Mouse (Mus musculus): ENCODE results near the gene Cpne4. TPM values are rescaled to one million over a fixed set of nuclear protein-coding genes. Genes with fewer than 3 reads are reported as not detected.

Gene Cpne4
- polyA plus RNA-seq, 1 experiment from 2014 or later = 17.9 TPM

GRCm38 (mm10) chr9:104874157-104874556 is 327.1 kb downstream of the Cpne4 start:
- ATAC-seq (ENCODE audit: low read depth) = no peak
- H3K27ac ChIP-seq (ENCODE audit: low read depth, low read length) = no peak overlapping the region
- no peak overlapping the region for H3K4me2 ChIP-seq (ENCODE audit: low read depth, low read length)
- H3K27me3 ChIP-seq (ENCODE audit: control insufficient read depth, insufficient read depth, low read length) = no peaks in the 10 kb centered on the region
- no peaks in the 10 kb centered on the region for H3K36me3 ChIP-seq (ENCODE audit: control insufficient read depth, insufficient read depth, low read length)
- WGBS = 81% methylated on average over 3 of the region's 3 CpGs
- no peak overlapping the region for H3K4me3 ChIP-seq (ENCODE audit: low read depth, low read length)
- H3K4me1 ChIP-seq (ENCODE audit: control insufficient read depth, insufficient read depth, low read length) = no peaks in the 10 kb centered on the region
- no peaks in the 10 kb centered on the region for H3K9me3 ChIP-seq (ENCODE audit: control insufficient read depth, low read length)
- no peak overlapping the region for H3K9ac ChIP-seq (replicated peaks; ENCODE audit: low read depth, low read length)

DNA sequence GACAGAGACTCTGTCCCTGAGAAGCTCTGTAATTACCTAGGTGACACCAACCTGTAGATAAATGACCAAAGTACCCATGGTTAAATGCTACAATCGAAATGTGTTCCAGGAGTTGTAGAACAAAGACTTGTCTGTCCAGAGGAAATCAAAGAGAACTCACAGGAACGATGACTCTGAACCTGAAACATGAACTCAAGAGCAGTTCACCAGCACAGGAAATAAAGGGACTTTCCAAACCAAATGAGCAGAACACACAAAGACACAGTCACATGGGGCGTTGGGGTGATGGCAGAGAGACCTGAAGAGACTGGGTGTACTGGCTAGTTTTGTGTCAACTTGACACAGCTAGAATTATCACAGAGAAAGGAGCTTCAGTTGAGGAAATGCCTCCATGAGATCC is 329.9 kb downstream of the Cpne4 start:
- H3K4me1 ChIP-seq (ENCODE audit: control insufficient read depth, insufficient read depth, low read length) = no peaks in the 10 kb centered on the region
- no peak overlapping the region for H3K27ac ChIP-seq (ENCODE audit: low read depth, low read length)
- H3K9me3 ChIP-seq (ENCODE audit: control insufficient read depth, low read length) = no peaks in the 10 kb centered on the region
- no peak overlapping the region for H3K4me2 ChIP-seq (ENCODE audit: low read depth, low read length)
- no peak for ATAC-seq (ENCODE audit: low read depth)
- 75% methylated on average over 3 of the region's 3 CpGs for WGBS
- no peaks in the 10 kb centered on the region for H3K27me3 ChIP-seq (ENCODE audit: control insufficient read depth, insufficient read depth, low read length)
- no peak overlapping the region for H3K9ac ChIP-seq (replicated peaks; ENCODE audit: low read depth, low read length)
- H3K4me3 ChIP-seq (ENCODE audit: low read depth, low read length) = no peak overlapping the region
- no peaks in the 10 kb centered on the region for H3K36me3 ChIP-seq (ENCODE audit: control insufficient read depth, insufficient read depth, low read length)

DNA sequence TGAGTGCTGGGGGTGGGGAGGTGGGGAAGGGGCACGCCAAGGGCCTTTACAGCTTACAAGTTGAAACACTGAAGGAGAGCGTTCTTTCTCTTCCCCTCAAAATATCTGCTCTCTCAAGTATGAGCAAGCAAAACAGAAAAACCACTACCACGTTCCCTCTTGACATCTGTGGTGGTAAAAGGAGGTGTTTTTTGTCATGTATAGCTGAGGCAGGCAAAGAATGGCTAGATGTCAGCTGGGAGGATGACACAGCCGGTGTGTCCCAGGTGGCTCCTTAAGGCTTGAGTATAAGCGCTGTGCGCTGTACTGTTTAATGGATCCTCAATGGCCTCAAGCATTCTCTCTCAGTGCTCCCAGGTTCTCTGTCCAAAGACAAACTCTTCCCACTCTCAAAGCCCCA is 331.5 kb downstream of the Cpne4 start:
- no peaks in the 10 kb centered on the region for H3K27me3 ChIP-seq (ENCODE audit: control insufficient read depth, insufficient read depth, low read length)
- no peaks in the 10 kb centered on the region for H3K4me1 ChIP-seq (ENCODE audit: control insufficient read depth, insufficient read depth, low read length)
- no peak overlapping the region for H3K27ac ChIP-seq (ENCODE audit: low read depth, low read length)
- ATAC-seq (ENCODE audit: low read depth) = no peak
- H3K9me3 ChIP-seq (ENCODE audit: control insufficient read depth, low read length) = no peaks in the 10 kb centered on the region
- no peak overlapping the region for H3K9ac ChIP-seq (replicated peaks; ENCODE audit: low read depth, low read length)
- WGBS = 79% methylated on average over 6 of the region's 6 CpGs
- no peak overlapping the region for H3K4me3 ChIP-seq (ENCODE audit: low read depth, low read length)
- H3K36me3 ChIP-seq (ENCODE audit: control insufficient read depth, insufficient read depth, low read length) = no peaks in the 10 kb centered on the region
- H3K4me2 ChIP-seq (ENCODE audit: low read depth, low read length) = no peak overlapping the region

GRCm38 (mm10) chr9:104890517-104890916 is 343.4 kb downstream of the Cpne4 start:
- Histone ChIP-seq H3K9ac (replicated peaks; ENCODE audit: low read depth, low read length) (no peak overlapping the region), H3K4me2 (ENCODE audit: low read depth, low read length) (no peak overlapping the region), H3K9me3 (ENCODE audit: control insufficient read depth, low read length) (no peaks in the 10 kb centered on the region), H3K4me3 (ENCODE audit: low read depth, low read length) (no peak overlapping the region), H3K27ac (ENCODE audit: low read depth, low read length) (no peak overlapping the region), H3K27me3 (ENCODE audit: control insufficient read depth, insufficient read depth, low read length) (no peaks in the 10 kb centered on the region), H3K36me3 (ENCODE audit: control insufficient read depth, insufficient read depth, low read length) (no peaks in the 10 kb centered on the region), H3K4me1 (ENCODE audit: control insufficient read depth, insufficient read depth, low read length) (no peaks in the 10 kb centered on the region)
- no peak for ATAC-seq (ENCODE audit: low read depth)
- 84% methylated on average over 3 of the region's 3 CpGs for WGBS

- 87% methylated on average over 4 of the region's 4 CpGs for WGBS
- Histone ChIP-seq H3K27me3 (ENCODE audit: control insufficient read depth, insufficient read depth, low read length) (no peaks in the 10 kb centered on the region), H3K9ac (replicated peaks; ENCODE audit: low read depth, low read length) (no peak overlapping the region), H3K9me3 (ENCODE audit: control insufficient read depth, low read length) (no peaks in the 10 kb centered on the region), H3K4me1 (ENCODE audit: control insufficient read depth, insufficient read depth, low read length) (no peaks in the 10 kb centered on the region), H3K27ac (ENCODE audit: low read depth, low read length) (no peak overlapping the region), H3K36me3 (ENCODE audit: control insufficient read depth, insufficient read depth, low read length) (no peaks in the 10 kb centered on the region), H3K4me2 (ENCODE audit: low read depth, low read length) (no peak overlapping the region), H3K4me3 (ENCODE audit: low read depth, low read length) (no peak overlapping the region)
- no peak for ATAC-seq (ENCODE audit: low read depth)
Measured at GRCm38 (mm10) chr9:104895360-104895759, 348.3 kb downstream of the Cpne4 start.

- H3K36me3 ChIP-seq (ENCODE audit: control insufficient read depth, insufficient read depth, low read length) = no peaks in the 10 kb centered on the region
- 45% methylated on average over 6 of the region's 6 CpGs for WGBS
- no peak for ATAC-seq (ENCODE audit: low read depth)
Measured at GRCm38 (mm10) chr9:104901118-104901517, 354.0 kb downstream of the Cpne4 start.

GRCm38 (mm10) chr9:104901827-104902226 is 354.7 kb downstream of the Cpne4 start:
- no peak for ATAC-seq (ENCODE audit: low read depth)
- Histone ChIP-seq H3K4me3 (ENCODE audit: low read depth, low read length) (no peak overlapping the region), H3K9ac (replicated peaks; ENCODE audit: low read depth, low read length) (no peak overlapping the region), H3K27me3 (ENCODE audit: control insufficient read depth, insufficient read depth, low read length) (no peaks in the 10 kb centered on the region), H3K4me1 (ENCODE audit: control insufficient read depth, insufficient read depth, low read length) (no peaks in the 10 kb centered on the region), H3K27ac (ENCODE audit: low read depth, low read length) (no peak overlapping the region), H3K36me3 (ENCODE audit: control insufficient read depth, insufficient read depth, low read length) (no peaks in the 10 kb centered on the region), H3K9me3 (ENCODE audit: control insufficient read depth, low read length) (no peaks in the 10 kb centered on the region), H3K4me2 (ENCODE audit: low read depth, low read length) (no peak overlapping the region)
- WGBS = 73% methylated on average over 2 of the region's 2 CpGs

More at GRCm38 (mm10) chr9:104901118-104901517, 354.0 kb downstream of the Cpne4 start:
- no peaks in the 10 kb centered on the region for H3K9me3 ChIP-seq (ENCODE audit: control insufficient read depth, low read length)
- H3K27ac ChIP-seq (ENCODE audit: low read depth, low read length) = no peak overlapping the region
- no peak overlapping the region for H3K9ac ChIP-seq (replicated peaks; ENCODE audit: low read depth, low read length)
- H3K4me2 ChIP-seq (ENCODE audit: low read depth, low read length) = no peak overlapping the region
- H3K27me3 ChIP-seq (ENCODE audit: control insufficient read depth, insufficient read depth, low read length) = no peaks in the 10 kb centered on the region
- no peak overlapping the region for H3K4me3 ChIP-seq (ENCODE audit: low read depth, low read length)
- no peaks in the 10 kb centered on the region for H3K4me1 ChIP-seq (ENCODE audit: control insufficient read depth, insufficient read depth, low read length)

DNA sequence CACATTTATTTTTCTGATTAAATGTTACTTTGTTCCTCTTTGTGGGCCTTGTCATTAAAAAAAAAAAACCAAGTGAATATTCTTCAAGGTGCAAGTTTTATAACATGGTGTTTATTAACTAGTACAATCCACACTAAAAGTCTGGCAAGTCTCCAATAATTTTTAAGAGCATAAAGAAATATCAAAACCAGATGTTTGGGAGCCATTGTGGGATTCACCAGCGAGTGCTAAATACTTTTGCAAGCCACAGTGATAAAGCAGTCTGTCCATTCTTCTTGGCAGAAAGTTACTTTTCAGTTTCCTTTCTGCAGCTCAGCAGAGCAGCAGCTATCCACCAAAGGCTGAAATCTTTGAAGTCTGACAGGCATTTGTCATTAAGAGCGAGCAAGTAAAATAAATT is 365.6 kb downstream of the Cpne4 start:
- no peaks in the 10 kb centered on the region for H3K36me3 ChIP-seq (ENCODE audit: control insufficient read depth, insufficient read depth, low read length)
- no peak overlapping the region for H3K9ac ChIP-seq (replicated peaks; ENCODE audit: low read depth, low read length)
- no peak overlapping the region for H3K27ac ChIP-seq (ENCODE audit: low read depth, low read length)
- H3K4me1 ChIP-seq (ENCODE audit: control insufficient read depth, insufficient read depth, low read length) = no peaks in the 10 kb centered on the region
- no peak overlapping the region for H3K4me2 ChIP-seq (ENCODE audit: low read depth, low read length)
- no peak overlapping the region for H3K4me3 ChIP-seq (ENCODE audit: low read depth, low read length)
- no peaks in the 10 kb centered on the region for H3K27me3 ChIP-seq (ENCODE audit: control insufficient read depth, insufficient read depth, low read length)
- no peak for ATAC-seq (ENCODE audit: low read depth)
- no peaks in the 10 kb centered on the region for H3K9me3 ChIP-seq (ENCODE audit: control insufficient read depth, low read length)
- WGBS = 75% methylated on average over 2 of the region's 2 CpGs

- H3K27me3 ChIP-seq (ENCODE audit: control insufficient read depth, insufficient read depth, low read length) = no peaks in the 10 kb centered on the region
- no peak overlapping the region for H3K4me2 ChIP-seq (ENCODE audit: low read depth, low read length)
- H3K27ac ChIP-seq (ENCODE audit: low read depth, low read length) = no peak overlapping the region
- ATAC-seq (ENCODE audit: low read depth) = no peak
- H3K9me3 ChIP-seq (ENCODE audit: control insufficient read depth, low read length) = no peaks in the 10 kb centered on the region
- no peak overlapping the region for H3K9ac ChIP-seq (replicated peaks; ENCODE audit: low read depth, low read length)
- no peaks in the 10 kb centered on the region for H3K4me1 ChIP-seq (ENCODE audit: control insufficient read depth, insufficient read depth, low read length)
- WGBS = 86% methylated on average over 2 of the region's 2 CpGs
- H3K4me3 ChIP-seq (ENCODE audit: low read depth, low read length) = no peak overlapping the region
- no peaks in the 10 kb centered on the region for H3K36me3 ChIP-seq (ENCODE audit: control insufficient read depth, insufficient read depth, low read length)
Measured at GRCm38 (mm10) chr9:104913327-104913726, 366.2 kb downstream of the Cpne4 start.

DNA sequence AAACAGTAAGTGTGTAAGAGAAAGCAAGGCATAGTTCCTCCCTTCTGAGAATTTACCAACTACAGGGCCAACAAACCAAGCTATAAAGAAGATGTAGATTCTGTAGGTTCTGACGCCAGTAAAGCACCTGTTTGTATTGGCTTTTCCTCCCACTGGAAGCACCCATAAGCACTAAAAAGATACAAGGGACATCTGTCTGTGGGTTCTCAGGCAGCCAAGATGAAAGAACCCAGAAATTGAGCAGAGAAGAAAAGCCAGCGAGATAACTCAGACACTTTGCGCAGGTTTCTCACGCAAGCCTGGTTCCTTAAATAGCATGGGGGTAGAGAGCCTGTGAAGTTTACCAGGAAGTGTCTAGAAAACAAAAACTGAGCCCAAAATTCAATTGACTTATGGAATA is 374.1 kb downstream of the Cpne4 start:
- no peaks in the 10 kb centered on the region for H3K9me3 ChIP-seq (ENCODE audit: control insufficient read depth, low read length)
- no peak overlapping the region for H3K9ac ChIP-seq (replicated peaks; ENCODE audit: low read depth, low read length)
- H3K4me2 ChIP-seq (ENCODE audit: low read depth, low read length) = no peak overlapping the region
- no peaks in the 10 kb centered on the region for H3K27me3 ChIP-seq (ENCODE audit: control insufficient read depth, insufficient read depth, low read length)
- no peak overlapping the region for H3K4me3 ChIP-seq (ENCODE audit: low read depth, low read length)
- ATAC-seq (ENCODE audit: low read depth) = no peak
- no peaks in the 10 kb centered on the region for H3K4me1 ChIP-seq (ENCODE audit: control insufficient read depth, insufficient read depth, low read length)
- no peaks in the 10 kb centered on the region for H3K36me3 ChIP-seq (ENCODE audit: control insufficient read depth, insufficient read depth, low read length)
- WGBS = 89% methylated on average over 4 of the region's 4 CpGs
- no peak overlapping the region for H3K27ac ChIP-seq (ENCODE audit: low read depth, low read length)
